Mouse (Mus musculus): ENCODE measurements around the gene Olfr56.
"Not testable (repeated sequence)": the region's sequence is repeated elsewhere in the genome, so short reads cannot be mapped to it uniquely, and the experiment has no call there.

The Olfr56 gene

GRCm38 (mm10) chr11:48978240-48978939, at the start of gene Olfr56:
TSS of gene Olfr56 (plus strand) at chr11:48978889.
- not testable (repeated sequence) for DNase-seq (ENCODE audit: low spot score)

GRCm38 (mm10) chr11:48933422-48933821, 45.3 kb upstream of the Olfr56 start:
- DNase-seq (ENCODE audit: low spot score): not testable (repeated sequence)

- DNase-seq (ENCODE audit: low spot score): not testable (repeated sequence)
These were observed 44.8 kb upstream of the Olfr56 start for GRCm38 (mm10) chr11:48933923-48934322.

- not testable (repeated sequence) for DNase-seq (ENCODE audit: low spot score)
These were observed 43.4 kb upstream of the Olfr56 start for GRCm38 (mm10) chr11:48935291-48935690.

GRCm38 (mm10) chr11:48939286-48939685, 39.4 kb upstream of the Olfr56 start:
- DNase-seq (ENCODE audit: low spot score): not testable (repeated sequence)

- not testable (repeated sequence) for DNase-seq (ENCODE audit: low spot score)
These were observed 32.6 kb upstream of the Olfr56 start, which contains the start of gene Psme2b for GRCm38 (mm10) chr11:48946090-48946489. TSS of gene Psme2b (minus strand) at chr11:48946190.

GRCm38 (mm10) chr11:48974686-48975085, 4.0 kb upstream of the Olfr56 start:
- not testable (repeated sequence) for DNase-seq (ENCODE audit: low spot score)

- DNase-seq (ENCODE audit: low spot score): not testable (repeated sequence)
These were observed 562 bp downstream of the Olfr56 start, which contains the start of gene 9930111J21Rik1 for GRCm38 (mm10) chr11:48979251-48979650. TSS of gene 9930111J21Rik1 (minus strand) at chr11:48979398.

- DNase-seq (ENCODE audit: low spot score): not testable (repeated sequence)
These were observed 1.4 kb downstream of the Olfr56 start for GRCm38 (mm10) chr11:48980052-48980451.

- not testable (repeated sequence) for DNase-seq (ENCODE audit: low spot score)
These were observed 4.2 kb downstream of the Olfr56 start for GRCm38 (mm10) chr11:48982848-48983247.

- not testable (repeated sequence) for DNase-seq (ENCODE audit: low spot score)
These were observed 9.5 kb downstream of the Olfr56 start for GRCm38 (mm10) chr11:48988219-48988618.

GRCm38 (mm10) chr11:48989981-48990380, 11.3 kb downstream of the Olfr56 start:
- DNase-seq (ENCODE audit: low spot score): not testable (repeated sequence)

- DNase-seq (ENCODE audit: low spot score): not testable (repeated sequence)
These were observed 13.2 kb downstream of the Olfr56 start, which contains the start of gene Gm12185 for GRCm38 (mm10) chr11:48991740-48992520. TSS of gene Gm12185 (minus strand) at chr11:48992226.

- DNase-seq (ENCODE audit: low spot score): not testable (repeated sequence)
These were observed 14.6 kb downstream of the Olfr56 start for GRCm38 (mm10) chr11:48993296-48993695.

- DNase-seq (ENCODE audit: low spot score): not testable (repeated sequence)
These were observed 15.3 kb downstream of the Olfr56 start, which contains the start of gene Tgtp1 for GRCm38 (mm10) chr11:48994018-48994417. TSS of gene Tgtp1 (minus strand) at chr11:48994172.

GRCm38 (mm10) chr11:49000411-49000810, 21.7 kb downstream of the Olfr56 start:
- not testable (repeated sequence) for DNase-seq (ENCODE audit: low spot score)

GRCm38 (mm10) chr11:49006317-49006716, 27.6 kb downstream of the Olfr56 start:
- DNase-seq (ENCODE audit: low spot score): not testable (repeated sequence)

GRCm38 (mm10) chr11:49006785-49007184, 28.1 kb downstream of the Olfr56 start:
- not testable (repeated sequence) for DNase-seq (ENCODE audit: low spot score)

GRCm38 (mm10) chr11:49012074-49012473, 33.4 kb downstream of the Olfr56 start:
- not testable (repeated sequence) for DNase-seq (ENCODE audit: low spot score)

GRCm38 (mm10) chr11:49050064-49050463, 71.4 kb downstream of the Olfr56 start:
- DNase-seq (ENCODE audit: low spot score): not testable (repeated sequence)

GRCm38 (mm10) chr11:49051093-49051891, 72.6 kb downstream of the Olfr56 start, which contains the start of gene 9930111J21Rik2:
TSS of gene 9930111J21Rik2 (minus strand) at chr11:49051242.
- DNase-seq (ENCODE audit: low spot score): not testable (repeated sequence)
